Mouse (Mus musculus) bone marrow, adult 2 months (tissue): ENCODE results near the gene Vac14.

Experiments
- CTCF ChIP-seq: fragments of 200-500 bp; IDR thresholded peaks from 2 replicates; pipeline ENCODE4 v1.5.1; 2011; ENCODE audit warnings: low read length, control low read depth; ENCODE audit not compliant: control insufficient read depth, insufficient read depth
- POLR2A ChIP-seq: fragments of 200-500 bp; IDR thresholded peaks from 2 replicates; pipeline ENCODE4 v1.6.1; 2011; ENCODE audit warnings: low read depth, mild to moderate bottlenecking, control low read depth, low read length, borderline replicate concordance; ENCODE audit not compliant: control insufficient read depth

- TF ChIP-seq CTCF (no peak), POLR2A (no peak)
Measured at GRCm38 (mm10) chr8:110649286-110649685, 30.9 kb downstream of the Vac14 start.
